Mouse (Mus musculus) embryonic facial prominence, embryonic 12.5 days (tissue): ENCODE results near the gene Tmc1. TPM values are rescaled to one million over a fixed set of nuclear protein-coding genes. Genes with fewer than 3 reads are reported as not detected.

Source experiments
- ATAC-seq: fragments of 200-750 bp; cut with Nextera tagmentation; 2 replicates; pipeline ENCODE4 v1.8.0; 2017; ENCODE audit not compliant: insufficient number of reproducible peaks, insufficient read depth, low FRiP score, low TSS enrichment
- H3K27ac ChIP-seq: fragments of 300-500 bp; sonication (generic); 2 replicates; pipeline ENCODE4 v1.5.1; 2016; ENCODE audit warnings: mild to moderate bottlenecking
- H3K27me3 ChIP-seq: fragments of 300-500 bp; sonication (generic); 2 replicates; pipeline ENCODE4 v1.6.1; 2016; ENCODE audit warnings: mild to moderate bottlenecking, moderate library complexity
- H3K36me3 ChIP-seq: fragments of 300-500 bp; sonication (generic); 2 replicates; pipeline ENCODE4 v1.6.1; 2016; ENCODE audit warnings: mild to moderate bottlenecking
- H3K4me1 ChIP-seq: fragments of 300-500 bp; sonication (generic); 2 replicates; pipeline ENCODE4 v1.6.1; 2016
- H3K4me2 ChIP-seq: fragments of 300-500 bp; sonication (generic); replicated peaks from 2 replicates; pipeline ENCODE4 v1.6.1; 2016; ENCODE audit warnings: mild to moderate bottlenecking, moderate library complexity
- H3K4me3 ChIP-seq: fragments of 300-500 bp; sonication (generic); 2 replicates; pipeline ENCODE4 v1.5.1; 2016; ENCODE audit warnings: mild to moderate bottlenecking
- H3K9ac ChIP-seq: fragments of 300-500 bp; sonication (generic); 2 replicates; pipeline ENCODE4 v1.6.1; 2016; ENCODE audit warnings: mild to moderate bottlenecking, moderate library complexity
- H3K9me3 ChIP-seq: fragments of 300-500 bp; sonication (generic); 2 replicates; pipeline ENCODE4 v1.6.1; 2016; ENCODE audit warnings: mild to moderate bottlenecking, moderate library complexity
- WGBS: fragments of 180-500 bp; shearing (Covaris S2); methylation state at CpG from one replicate; pipeline ENCODE4 v1.1.7; 2016; 5-methylcytosine and 5-hydroxymethylcytosine counted together
- polyA plus RNA-seq: library from polyadenylated mRNA; unstranded; fragments of >200 nt; fragmentation: Nextera tagmentation; extraction: Ambion mirVana; gene quantifications from 2 replicates; pipeline ENCODE4 v1.2.1, GENCODE M21; 2016

The Tmc1 gene
- polyA plus RNA-seq, 1 experiment from 2014 or later, result 0.24 TPM

DNA sequence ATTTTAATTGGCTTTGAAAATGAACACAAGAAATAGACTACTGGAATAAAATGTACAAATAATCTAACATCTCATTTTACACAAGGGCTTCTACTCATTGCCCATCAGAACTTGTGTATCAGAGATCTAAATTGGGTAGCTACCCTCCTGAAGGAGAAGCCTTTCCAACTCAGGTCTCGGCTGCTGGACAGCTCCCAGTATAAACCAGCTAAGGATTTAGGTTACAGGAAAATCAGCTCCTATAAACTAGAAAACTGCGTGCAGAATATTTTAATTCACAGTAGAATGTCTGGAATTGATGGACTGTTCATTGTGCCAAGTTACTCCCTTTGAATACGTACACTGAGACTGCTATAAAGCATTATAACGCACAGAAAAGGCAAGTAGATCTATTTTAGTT lies 158.0 kb downstream of the Tmc1 start:
- no peak overlapping the region for H3K9ac ChIP-seq
- no peaks in the 10 kb centered on the region for H3K4me1 ChIP-seq
- H3K36me3 ChIP-seq, result no peaks in the 10 kb centered on the region
- 41% methylated on average over 4 of the region's 4 CpGs for WGBS
- ATAC-seq, result no peak
- H3K4me2 ChIP-seq, result no peak overlapping the region
- no peaks in the 10 kb centered on the region for H3K9me3 ChIP-seq
- H3K27me3 ChIP-seq, result no peaks in the 10 kb centered on the region
- H3K27ac ChIP-seq, result no peak overlapping the region
- no peak overlapping the region for H3K4me3 ChIP-seq

- Histone ChIP-seq H3K27me3 (no peaks in the 10 kb centered on the region), H3K36me3 (no peaks in the 10 kb centered on the region), H3K27ac (no peak overlapping the region), H3K4me3 (no peak overlapping the region), H3K4me2 (no peak overlapping the region), H3K9ac (no peak overlapping the region), H3K4me1 (no peaks in the 10 kb centered on the region), H3K9me3 (no peaks in the 10 kb centered on the region)
- 80% methylated on average over 3 of the region's 3 CpGs for WGBS
- ATAC-seq, result no peak
Measured at GRCm38 (mm10) chr19:20794999-20795398, 159.0 kb downstream of the Tmc1 start.

GRCm38 (mm10) chr19:20792811-20793210 lies 161.2 kb downstream of the Tmc1 start:
- Histone ChIP-seq H3K4me3 (no peak overlapping the region), H3K9ac (no peak overlapping the region), H3K27me3 (no peaks in the 10 kb centered on the region), H3K4me1 (no peaks in the 10 kb centered on the region), H3K9me3 (no peaks in the 10 kb centered on the region), H3K4me2 (no peak overlapping the region), H3K27ac (no peak overlapping the region), H3K36me3 (no peaks in the 10 kb centered on the region)
- no peak for ATAC-seq
- 67% methylated on average over 2 of the region's 2 CpGs for WGBS

DNA sequence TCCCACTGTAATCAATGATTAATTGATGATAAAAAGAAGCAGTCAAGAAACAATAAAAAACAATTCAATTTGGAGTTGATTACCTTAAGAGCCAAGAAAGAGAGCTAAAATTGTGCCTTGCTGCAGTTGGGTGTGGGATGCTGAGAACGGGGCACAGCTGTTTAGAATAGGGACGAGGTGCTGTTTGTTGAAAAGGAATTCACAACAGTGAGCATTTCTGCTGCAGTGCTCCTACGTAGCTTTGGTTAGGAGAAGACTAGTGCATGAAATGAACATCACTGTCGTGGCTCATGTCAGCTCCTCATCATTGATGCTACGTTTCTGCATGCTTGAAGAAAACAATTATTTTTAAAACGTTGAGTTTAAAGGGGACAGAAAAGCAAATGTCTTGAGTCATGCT lies 166.7 kb downstream of the Tmc1 start:
- Histone ChIP-seq H3K4me2 (no peak overlapping the region), H3K36me3 (no peaks in the 10 kb centered on the region), H3K27me3 (no peaks in the 10 kb centered on the region), H3K9me3 (no peaks in the 10 kb centered on the region), H3K27ac (no peak overlapping the region), H3K4me1 (no peaks in the 10 kb centered on the region), H3K4me3 (no peak overlapping the region), H3K9ac (no peak overlapping the region)
- WGBS, result 81% methylated on average over 6 of the region's 6 CpGs
- ATAC-seq, result no peak

GRCm38 (mm10) chr19:20775681-20776080 lies 178.3 kb downstream of the Tmc1 start:
- no peaks in the 10 kb centered on the region for H3K36me3 ChIP-seq
- 70% methylated on average over 2 of the region's 2 CpGs for WGBS
- H3K9ac ChIP-seq, result no peak overlapping the region
- H3K27me3 ChIP-seq, result no peaks in the 10 kb centered on the region
- H3K4me2 ChIP-seq, result no peak overlapping the region
- no peak for ATAC-seq
- H3K4me1 ChIP-seq, result no peaks in the 10 kb centered on the region
- no peak overlapping the region for H3K27ac ChIP-seq
- H3K9me3 ChIP-seq, result no peaks in the 10 kb centered on the region
- no peak overlapping the region for H3K4me3 ChIP-seq

DNA sequence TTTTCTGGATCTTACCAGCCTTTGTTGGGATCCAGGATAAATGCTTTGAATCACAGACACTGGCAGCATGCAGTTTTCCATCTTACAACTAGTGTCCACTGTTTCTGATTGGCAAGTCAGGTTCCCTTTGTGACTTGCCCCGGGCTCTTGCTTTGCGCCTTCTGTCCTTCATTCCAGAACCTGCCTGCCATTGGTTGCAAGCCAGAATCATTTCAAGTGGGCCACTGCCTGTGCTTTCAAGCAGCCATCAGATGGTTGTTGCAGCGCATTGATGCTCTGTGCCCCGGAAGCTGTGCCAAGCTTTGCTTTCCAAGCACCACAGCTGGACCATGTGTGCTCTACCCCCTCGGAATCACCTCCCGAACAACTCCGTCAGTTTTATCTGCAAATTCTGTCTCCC lies 180.1 kb downstream of the Tmc1 start:
- no peak overlapping the region for H3K4me2 ChIP-seq

GRCm38 (mm10) chr19:20764214-20764613 lies 189.8 kb downstream of the Tmc1 start:
- H3K9ac ChIP-seq, result no peak overlapping the region
- no peak overlapping the region for H3K27ac ChIP-seq
- H3K9me3 ChIP-seq, result no peaks in the 10 kb centered on the region
- WGBS, result 16% methylated on average over 1 of the region's 1 CpGs
- H3K4me3 ChIP-seq, result no peak overlapping the region
- no peaks in the 10 kb centered on the region for H3K36me3 ChIP-seq
- H3K4me1 ChIP-seq, result no peaks in the 10 kb centered on the region
- no peak overlapping the region for H3K4me2 ChIP-seq
- no peak for ATAC-seq
- no peaks in the 10 kb centered on the region for H3K27me3 ChIP-seq

More for the DNA sequence above, 180.1 kb downstream of the Tmc1 start:
- Histone ChIP-seq H3K9ac (no peak overlapping the region), H3K27me3 (no peaks in the 10 kb centered on the region), H3K9me3 (no peaks in the 10 kb centered on the region), H3K27ac (no peak overlapping the region), H3K36me3 (no peaks in the 10 kb centered on the region), H3K4me3 (no peak overlapping the region), H3K4me1 (no peaks in the 10 kb centered on the region)
- ATAC-seq, result no peak
- WGBS, result 89% methylated on average over 7 of the region's 7 CpGs

DNA sequence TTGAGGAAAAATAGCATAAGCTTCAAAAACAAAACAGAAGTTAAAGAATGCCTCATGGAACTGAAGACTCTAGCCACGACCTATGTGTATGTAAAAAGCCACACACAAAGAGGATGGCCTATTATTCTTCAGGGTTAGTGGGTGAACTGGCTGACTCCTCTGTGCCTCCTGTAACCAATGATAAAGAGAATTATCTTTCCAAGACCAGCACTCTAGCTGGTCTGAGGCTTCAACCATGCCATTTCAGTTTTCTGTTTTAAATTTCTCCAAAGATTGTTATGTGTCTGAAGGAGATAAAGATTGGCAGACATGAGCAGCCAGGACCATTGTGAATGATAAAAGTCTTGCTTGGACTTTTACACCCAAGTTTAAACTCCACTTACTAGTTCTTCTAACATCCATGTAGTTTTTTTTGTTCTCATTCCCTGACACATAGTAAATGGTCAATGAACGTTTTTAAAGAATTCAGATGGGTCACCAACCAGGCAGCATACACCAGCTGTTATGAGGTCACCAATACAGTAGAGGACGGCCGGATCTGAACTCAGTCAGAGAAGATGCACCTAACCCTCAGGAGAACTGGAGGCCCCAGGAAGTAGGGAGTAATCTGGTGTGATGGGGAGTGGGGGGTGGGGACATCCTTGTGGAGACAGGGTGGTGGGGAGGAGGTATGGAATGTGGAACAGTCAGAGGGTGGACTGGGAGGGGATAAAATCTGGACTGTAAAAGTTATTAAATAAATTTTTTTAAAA lies 192.2 kb downstream of the Tmc1 start:
- Histone ChIP-seq H3K36me3 (no peaks in the 10 kb centered on the region), H3K9me3 (no peaks in the 10 kb centered on the region), H3K4me2 (no peak overlapping the region), H3K9ac (no peak overlapping the region), H3K4me1 (no peaks in the 10 kb centered on the region), H3K4me3 (no peak overlapping the region), H3K27ac (no peak overlapping the region), H3K27me3 (no peaks in the 10 kb centered on the region)
- no peak for ATAC-seq
- WGBS, result 63% methylated on average over 4 of the region's 4 CpGs

- H3K36me3 ChIP-seq, result no peaks in the 10 kb centered on the region
- H3K4me1 ChIP-seq, result no peaks in the 10 kb centered on the region
- H3K9me3 ChIP-seq, result no peaks in the 10 kb centered on the region
- no peak overlapping the region for H3K4me2 ChIP-seq
- H3K4me3 ChIP-seq, result no peak overlapping the region
- 60% methylated on average over 3 of the region's 3 CpGs for WGBS
- H3K9ac ChIP-seq, result no peak overlapping the region
- no peaks in the 10 kb centered on the region for H3K27me3 ChIP-seq
- no peak overlapping the region for H3K27ac ChIP-seq
- no peak for ATAC-seq
Measured at GRCm38 (mm10) chr19:20761119-20761518, 192.9 kb downstream of the Tmc1 start.

GRCm38 (mm10) chr19:20744630-20745029 lies 209.4 kb downstream of the Tmc1 start:
- H3K4me3 ChIP-seq, result no peak overlapping the region
- H3K27ac ChIP-seq, result no peak overlapping the region
- no peak overlapping the region for H3K9ac ChIP-seq
- H3K27me3 ChIP-seq, result no peaks in the 10 kb centered on the region
- no peaks in the 10 kb centered on the region for H3K36me3 ChIP-seq
- no peak overlapping the region for H3K4me2 ChIP-seq
- WGBS, result 88% methylated on average over 1 of the region's 1 CpGs
- no peak for ATAC-seq
- H3K9me3 ChIP-seq, result no peaks in the 10 kb centered on the region
- no peaks in the 10 kb centered on the region for H3K4me1 ChIP-seq
